Mouse (Mus musculus) spleen, adult 12 weeks (tissue): Measurements from ENCODE around the gene Pibf1.

Source experiments
- DNase-seq: peaks from one replicate; pipeline ENCODE4 v3.0.0; 2022; ENCODE audit warnings: low spot score

The Pibf1 gene

DNA sequence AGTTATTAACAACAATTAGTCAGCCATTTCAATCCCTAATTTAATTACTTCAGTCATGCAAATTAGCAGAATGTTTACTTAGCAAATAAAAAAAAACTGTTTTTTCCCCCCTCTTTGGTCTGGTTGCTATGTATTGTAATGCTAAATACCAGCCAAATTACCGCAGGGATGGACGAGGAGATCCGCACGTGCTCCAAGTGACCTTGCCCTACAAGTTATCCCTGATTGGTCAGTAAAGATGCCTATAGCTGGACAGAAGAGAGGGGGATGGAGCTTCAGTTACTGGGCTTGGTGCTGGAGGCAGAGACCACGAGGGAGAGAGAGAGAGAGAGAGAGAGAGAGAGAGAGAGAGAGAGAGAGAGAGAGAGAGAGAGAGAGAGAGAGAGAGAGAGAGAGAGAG lies 167.5 kb downstream of the Pibf1 start:
- no peak for DNase-seq

DNA sequence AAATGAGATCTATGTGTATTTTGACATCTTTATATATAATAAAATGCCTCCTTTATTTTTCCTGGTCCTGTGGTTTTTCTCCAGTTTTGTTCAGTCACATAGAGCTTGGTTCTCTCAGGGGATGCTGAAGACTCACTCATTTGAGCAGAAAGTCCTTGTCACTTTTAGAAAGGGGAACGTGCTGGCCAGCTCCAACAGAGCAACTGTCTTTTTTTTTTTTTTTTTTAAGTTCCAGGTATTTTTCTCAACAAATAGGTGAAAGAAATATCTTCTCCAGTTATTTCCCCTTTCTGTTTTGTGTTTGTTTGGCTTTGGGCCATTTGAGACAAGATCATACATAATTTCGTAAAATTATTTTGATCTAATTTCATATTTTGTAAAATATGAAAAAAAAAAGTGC lies 174.8 kb downstream of the Pibf1 start:
- no peak for DNase-seq

DNA sequence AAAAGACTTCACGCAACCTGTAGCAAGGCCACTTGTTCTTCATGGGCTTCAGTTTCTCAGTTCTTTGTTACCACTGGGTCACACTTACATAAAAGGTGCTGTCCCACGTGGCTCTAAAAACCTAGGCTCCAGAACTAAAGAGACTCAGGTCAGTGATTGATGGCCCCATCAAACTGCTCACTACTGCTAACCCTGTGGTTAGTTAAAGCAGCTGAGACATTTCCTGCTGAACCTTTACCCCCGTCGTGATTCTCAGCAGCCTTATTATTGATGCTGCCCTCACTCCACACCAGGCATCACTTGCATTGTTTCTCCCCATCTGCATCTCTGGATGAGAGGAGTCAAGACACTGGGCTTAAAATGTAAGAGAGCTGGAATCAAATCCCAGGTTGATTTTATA lies 176.6 kb downstream of the Pibf1 start:
- DNase-seq = no peak

DNA sequence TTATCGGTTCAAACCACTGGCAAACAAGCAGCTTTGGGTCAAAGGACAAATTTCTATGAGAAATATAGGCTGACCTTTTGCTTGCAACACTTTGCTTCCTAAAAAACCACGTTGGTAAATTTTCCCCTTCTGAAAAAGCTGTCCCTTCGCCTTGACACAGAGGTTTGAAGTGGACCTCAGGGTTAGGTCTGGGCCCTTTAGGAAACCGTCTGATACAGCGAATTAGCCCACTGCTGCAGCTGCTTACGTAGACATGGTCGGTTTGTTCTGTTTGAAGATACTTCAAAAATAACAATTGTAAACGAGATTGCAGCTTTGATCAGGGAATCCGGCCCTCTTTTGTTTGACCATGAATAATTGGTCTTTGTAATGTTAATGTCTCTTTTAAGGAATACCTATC lies 179.1 kb downstream of the Pibf1 start:
- no peak for DNase-seq

DNA sequence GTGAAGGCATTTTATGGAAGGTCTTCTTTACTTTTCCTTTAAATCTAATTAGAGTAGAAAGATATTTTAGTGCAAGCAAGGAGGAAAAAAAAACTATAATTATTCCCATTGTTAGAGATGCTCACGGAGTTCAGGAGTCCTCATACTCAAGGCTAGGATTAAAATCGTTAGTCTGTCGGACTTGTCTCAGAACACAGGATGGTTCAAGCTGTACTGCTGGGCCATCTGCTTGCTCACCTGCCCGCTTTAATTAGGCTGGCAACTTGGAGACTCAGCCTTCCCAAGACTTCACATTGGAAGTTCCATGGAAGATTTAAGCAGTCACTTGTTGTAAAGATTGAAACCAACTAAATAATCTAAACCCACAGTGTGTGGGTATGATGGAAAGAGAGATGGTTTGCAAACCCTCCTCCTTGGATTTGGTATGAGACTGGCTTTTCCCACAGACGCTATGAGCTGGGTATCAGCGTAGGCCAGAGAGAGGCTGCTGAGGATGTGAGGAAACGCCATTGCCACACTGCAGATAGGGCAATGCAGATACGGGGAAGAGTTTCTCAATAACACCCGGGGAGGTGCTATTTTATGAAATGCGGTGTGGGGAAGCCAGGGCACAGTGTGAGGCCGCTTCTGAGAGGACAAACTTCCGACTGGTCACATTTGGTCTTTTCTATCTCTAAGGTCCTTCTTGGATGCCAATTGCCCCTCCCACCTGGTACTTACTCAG lies 179.7 kb downstream of the Pibf1 start:
- no peak for DNase-seq

DNA sequence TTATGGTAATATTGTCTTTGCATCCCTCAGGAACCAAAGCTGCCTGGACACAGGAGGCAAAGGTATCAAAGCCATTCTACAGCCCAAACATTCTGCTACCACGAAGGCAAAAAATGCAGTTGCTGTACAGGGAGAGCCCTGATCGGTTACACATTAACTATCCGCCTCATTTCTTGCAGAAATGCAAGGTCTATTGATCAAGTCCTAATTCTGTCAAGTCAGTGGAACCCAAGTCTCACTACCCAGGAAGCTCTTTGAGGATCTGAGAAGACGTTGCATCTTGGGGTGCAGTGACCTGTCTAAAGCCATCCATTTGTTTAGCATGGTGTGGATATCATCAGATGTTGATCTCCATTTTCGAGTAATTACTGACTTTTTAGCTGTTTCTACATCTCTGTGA lies 181.2 kb downstream of the Pibf1 start:
- no peak for DNase-seq

DNA sequence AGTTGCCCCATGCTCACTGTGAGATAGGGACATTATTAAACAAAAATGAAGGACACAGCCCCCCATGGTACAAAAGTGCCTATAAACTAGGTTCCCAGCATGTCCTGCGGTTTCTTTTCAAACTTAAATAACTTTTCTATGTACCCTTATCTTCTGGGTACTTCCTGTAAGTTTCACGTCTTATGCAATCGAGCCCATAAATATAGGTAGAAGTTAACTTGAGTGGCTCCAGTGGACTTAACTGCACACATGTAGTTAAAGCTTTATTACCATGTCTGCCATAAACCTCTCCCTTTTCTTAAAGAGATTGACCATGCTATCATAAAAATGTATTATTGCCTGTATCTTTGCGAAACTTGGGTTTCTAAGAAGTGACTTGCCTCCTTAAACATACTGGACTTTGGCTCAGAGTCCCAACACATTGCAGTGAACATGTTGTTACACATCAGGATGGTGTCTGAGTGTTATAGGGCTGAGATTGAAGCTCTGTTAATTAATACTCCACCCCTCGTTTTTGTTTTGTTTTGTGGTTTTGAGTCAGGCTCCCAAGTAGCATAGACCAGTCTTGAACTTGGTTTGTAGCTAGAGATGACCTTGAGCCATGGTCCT lies 181.7 kb downstream of the Pibf1 start:
- no peak for DNase-seq

DNA sequence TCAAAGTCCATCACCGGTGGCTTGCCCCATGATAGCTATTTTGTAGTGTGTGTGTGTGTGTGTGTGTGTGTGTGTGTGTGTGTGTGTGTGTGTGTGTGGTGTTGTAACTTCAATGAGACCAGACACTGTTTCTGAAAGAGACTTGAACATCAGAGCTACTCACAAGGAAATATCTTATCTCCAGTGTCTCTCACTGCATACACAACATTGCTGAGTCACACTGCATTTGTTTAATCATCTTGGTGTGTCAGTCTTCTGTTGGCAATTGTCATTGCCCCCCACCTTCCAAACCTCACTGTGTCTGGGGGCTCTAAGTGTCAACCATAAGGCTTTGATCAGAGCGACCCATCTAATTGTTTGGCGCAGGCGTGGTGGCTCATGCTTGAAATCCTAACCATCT lies 186.3 kb downstream of the Pibf1 start:
- DNase-seq = no peak

DNA sequence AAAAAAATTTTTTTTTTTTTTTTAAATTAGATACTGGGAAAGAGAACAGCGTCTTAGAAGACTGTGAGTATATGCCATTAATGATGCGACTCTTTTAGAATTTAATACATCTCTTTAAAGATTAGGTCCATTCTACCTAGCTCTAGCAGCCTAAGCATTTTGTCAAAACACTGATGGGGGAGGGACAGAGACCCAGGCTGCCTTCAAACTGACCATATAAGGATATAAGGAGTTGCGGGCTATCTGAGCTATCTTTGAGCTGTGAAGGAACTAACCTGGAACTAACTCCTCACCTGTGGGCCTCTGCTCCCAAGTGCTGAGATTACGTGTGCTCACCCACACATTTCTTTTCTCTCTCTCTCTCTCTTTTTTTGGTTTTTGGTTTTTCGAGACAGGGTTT lies 193.0 kb downstream of the Pibf1 start:
- no peak for DNase-seq

DNA sequence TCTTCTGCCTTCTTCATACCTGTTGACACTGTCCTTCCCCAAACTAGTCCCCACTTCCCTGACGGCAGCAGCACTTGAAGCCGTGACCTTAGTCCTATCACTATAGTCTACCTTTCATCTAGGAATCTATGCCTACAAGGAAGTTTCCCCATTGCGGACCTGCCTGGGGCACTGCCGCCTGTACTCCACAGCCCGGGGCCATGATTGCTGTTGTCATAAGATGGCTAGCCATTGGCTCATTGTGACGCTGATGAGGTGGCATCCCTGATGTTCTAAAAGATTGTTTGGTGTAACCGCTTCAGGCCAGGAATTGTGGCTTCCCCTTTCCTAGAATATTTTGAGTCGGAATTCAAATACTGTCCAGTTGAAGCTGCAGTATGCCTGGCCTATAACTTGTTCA lies 195.2 kb downstream of the Pibf1 start:
- DNase-seq = no peak

DNA sequence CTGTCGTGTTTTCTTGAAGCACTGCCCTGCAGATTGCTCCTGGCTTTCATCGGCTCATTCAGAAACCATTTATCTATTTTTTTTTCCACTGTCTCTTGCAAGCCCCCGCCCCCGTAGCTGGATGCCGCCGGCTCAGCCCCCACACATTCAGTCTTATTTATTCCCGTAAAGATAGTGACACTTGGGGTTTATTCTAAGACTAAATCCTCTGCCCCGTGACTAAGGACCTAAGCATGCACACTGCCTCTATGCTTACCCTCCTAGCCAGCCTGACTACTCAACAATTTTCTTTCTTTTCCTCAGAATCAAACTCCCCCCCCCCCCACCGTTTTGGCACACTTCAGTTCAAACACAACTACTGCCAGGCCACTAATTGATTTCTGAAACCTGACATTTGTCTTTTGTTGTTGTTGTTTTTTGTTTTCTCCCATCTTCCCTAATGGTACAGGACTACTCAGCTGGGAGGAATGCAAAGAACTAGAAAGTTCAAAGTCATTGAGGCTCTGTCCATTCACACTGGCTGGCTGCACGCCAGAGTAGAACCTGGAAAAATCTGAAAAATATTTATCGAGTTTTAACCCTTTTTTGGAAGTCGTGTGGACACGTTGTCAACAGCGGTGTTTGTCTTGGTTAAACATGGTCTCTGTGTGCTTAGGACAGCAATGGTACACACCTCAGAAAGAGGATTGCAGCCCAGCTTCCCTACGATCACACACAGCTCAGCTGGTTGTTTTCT lies 196.6 kb downstream of the Pibf1 start:
- DNase-seq = no peak

DNA sequence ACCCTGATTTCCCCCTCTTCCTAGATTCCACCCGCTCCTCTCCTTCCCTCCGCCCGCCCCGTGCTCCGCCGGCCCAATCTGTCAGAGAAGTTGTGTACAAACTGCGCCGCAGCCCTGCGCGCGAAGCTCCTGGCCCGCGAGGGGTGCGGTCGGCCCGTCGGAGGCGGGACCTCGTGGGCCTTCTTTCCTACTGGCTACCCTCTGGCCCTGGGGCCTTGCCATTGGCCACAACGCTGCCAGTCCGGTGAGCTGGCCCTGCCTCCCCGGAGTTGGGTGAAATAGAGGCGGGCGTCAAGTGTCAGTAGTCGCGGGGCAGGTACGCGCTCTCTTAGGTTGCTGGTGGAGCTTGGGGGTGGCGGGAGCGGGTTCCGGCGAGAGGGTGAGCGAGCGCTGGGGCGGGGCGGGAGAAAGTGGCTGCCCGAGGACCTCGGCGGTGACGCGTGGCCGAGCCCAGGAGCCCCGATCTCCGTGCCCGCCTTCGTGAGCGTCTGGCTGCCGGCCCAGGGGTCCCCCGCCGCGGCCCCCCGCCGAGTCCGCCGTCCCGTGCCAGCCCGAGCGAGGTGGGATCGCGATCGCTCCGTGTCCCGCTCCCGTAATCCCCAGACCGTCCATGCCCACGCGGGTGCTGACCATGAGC lies 199.3 kb downstream of the Pibf1 start, which contains the start of gene Klf5:
TSS of gene Klf5 (plus strand) at position 307 of the 637 bp plus-strand sequence.
- peak; percentile 83 for DNase-seq

DNA sequence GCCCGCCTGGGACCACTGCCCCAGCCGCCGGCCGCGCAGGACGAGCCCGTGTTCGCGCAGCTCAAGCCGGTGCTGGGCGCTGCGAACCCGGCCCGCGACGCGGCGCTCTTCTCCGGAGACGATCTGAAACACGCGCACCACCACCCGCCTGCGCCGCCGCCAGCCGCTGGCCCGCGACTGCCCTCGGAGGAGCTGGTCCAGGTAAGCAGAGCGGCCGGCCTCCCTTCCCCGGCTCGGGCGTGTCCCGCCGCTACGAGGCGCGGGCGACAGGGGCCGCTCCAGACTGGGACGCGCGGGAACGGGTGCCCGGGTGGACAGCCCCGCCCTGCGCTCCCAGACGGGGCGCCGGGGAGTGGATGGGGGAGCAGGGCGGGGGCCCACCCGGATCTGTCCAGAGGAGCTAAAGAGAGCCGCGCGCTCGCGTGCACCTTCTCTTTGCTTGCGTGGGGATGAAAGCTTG lies 199.8 kb downstream of the Pibf1 start:
- DNase-seq = peak; percentile 56

DNA sequence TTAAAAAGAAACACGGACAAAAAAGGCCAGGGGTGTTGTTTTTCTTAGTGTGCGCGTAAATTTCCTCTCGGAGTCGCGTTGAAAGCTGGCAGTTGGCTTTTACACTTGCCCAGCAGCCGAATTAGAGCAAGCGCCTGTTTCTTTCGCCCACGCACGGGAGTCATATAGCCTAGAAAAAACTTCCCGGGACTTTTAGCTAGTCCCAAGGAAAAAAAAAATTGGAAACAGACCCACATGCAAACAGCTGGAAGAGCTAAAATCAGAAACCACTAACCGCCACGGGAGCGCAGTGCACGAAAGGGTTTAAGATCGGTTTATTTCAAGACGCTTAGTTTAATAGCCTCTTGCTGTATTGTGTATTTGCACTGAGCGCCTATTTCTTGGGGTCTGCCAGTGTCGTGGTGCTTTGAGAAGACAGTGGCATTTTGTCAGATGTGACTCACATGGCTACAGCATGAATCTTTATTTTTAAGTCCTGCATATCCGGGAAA lies 200.5 kb downstream of the Pibf1 start:
- no peak for DNase-seq

DNA sequence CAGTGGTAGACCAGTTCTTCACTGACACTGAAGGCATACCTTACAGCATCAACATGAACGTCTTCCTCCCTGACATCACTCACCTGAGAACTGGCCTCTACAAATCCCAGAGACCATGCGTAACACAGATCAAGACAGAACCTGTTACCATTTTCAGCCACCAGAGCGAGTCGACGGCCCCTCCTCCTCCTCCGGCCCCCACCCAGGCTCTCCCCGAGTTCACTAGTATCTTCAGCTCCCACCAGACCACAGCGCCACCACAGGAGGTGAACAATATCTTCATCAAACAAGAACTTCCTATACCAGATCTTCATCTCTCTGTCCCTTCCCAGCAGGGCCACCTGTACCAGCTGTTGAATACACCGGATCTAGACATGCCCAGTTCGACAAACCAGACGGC lies 202.2 kb downstream of the Pibf1 start:
- DNase-seq = no peak
